In genomic region chr10:64076410-64077052, GRCm38 (mm10) we compare ENCODE assay signal across 15 mouse cellular contexts. TPM values are rescaled to one million over a fixed set of nuclear protein-coding genes. Genes with fewer than 3 reads are reported as not detected.
DNase-seq lines count a peak whose midpoint lies in the region; ATAC-seq and TF ChIP-seq lines count a peak whose summit lies in the region.
"Had no signal": no experiment of that assay in that cellular context is flagged by ENCODE, and none has a peak within 500 bp of the region (broad histone marks: within the 10 kb centered on the region; RNA-seq: fewer than 3 reads in every experiment).

No protein-coding gene starts in this region.

- TF ChIP-seq POLR2A in olfactory bulb, adult 2 months (IDR thresholded peaks at IDR 0.05; ENCODE audit: insufficient read depth, low read depth, low read length), result no peak

- H3K4me2 ChIP-seq in hindbrain, embryonic 13.5 days, result peak overlapping the region; percentile 20; the same call in 1 of the 2 replicates
- no peak overlapping the region for H3K4me2 ChIP-seq in hindbrain, embryonic 14.5 days (replicated peaks)
- 0 out of 2 replicates have a peak overlapping the region, but pooled peaks have one; percentile 33 for H3K4me2 ChIP-seq in neural tube, embryonic 12.5 days (replicated peaks)
- H3K4me2 ChIP-seq: embryonic facial prominence, embryonic 13.5 days; liver, embryonic 11.5 days had no signal

- peak; percentile 14 for DNase-seq in adrenal gland, postnatal 25 days
- DNase-seq in adrenal gland, postnatal 10 days, result no peak
- DNase-seq in hindbrain, embryonic 14.5 days (ENCODE audit: low spot score), result no peak
- DNase-seq in neural tube, embryonic 10.5 days (ENCODE audit: extremely low spot score, low spot score), result no peak
- DNase-seq in layer of hippocampus, adult 9-10 months (ENCODE audit: low spot score), result no peak
- DNase-seq: kidney, adult 8-10 months; thymus, adult 2 months had no signal

- ATAC-seq in hindbrain, embryonic 13.5 days (ENCODE audit: low FRiP score), result no peak
- ATAC-seq in hindbrain, embryonic 14.5 days (ENCODE audit: low FRiP score), result no peak
- ATAC-seq in neural tube, embryonic 12.5 days (ENCODE audit: low FRiP score, low read depth), result no peak

- 59% methylated on average over 10 of the region's 10 CpGs for WGBS in hindbrain, embryonic 13.5 days
- WGBS in hindbrain, embryonic 14.5 days, result 43% methylated on average over 10 of the region's 10 CpGs
- WGBS in neural tube, embryonic 12.5 days, result 55% methylated on average over 10 of the region's 10 CpGs
- 30% methylated on average over 10 of the region's 10 CpGs for WGBS in olfactory bulb, adult 2 months

- no peaks in the 10 kb centered on the region for H3K9me3 ChIP-seq in hindbrain, embryonic 13.5 days
- H3K9me3 ChIP-seq in hindbrain, embryonic 14.5 days (ENCODE audit: control insufficient read depth, low read length), result no peaks in the 10 kb centered on the region
- no peaks in the 10 kb centered on the region for H3K9me3 ChIP-seq in neural tube, embryonic 12.5 days
- H3K9me3 ChIP-seq: embryonic facial prominence, embryonic 13.5 days; heart, embryonic 10.5 days had no signal

- no peaks in the 10 kb centered on the region for H3K27me3 ChIP-seq in hindbrain, embryonic 13.5 days
- H3K27me3 ChIP-seq in hindbrain, embryonic 14.5 days (ENCODE audit: control insufficient read depth, insufficient read depth, low read length), result no peaks in the 10 kb centered on the region
- H3K27me3 ChIP-seq in neural tube, embryonic 12.5 days (replicated peaks), result no peaks in the 10 kb centered on the region
- H3K27me3 ChIP-seq: embryonic facial prominence, embryonic 13.5 days; megakaryocyte, embryonic 14.5 days had no signal

- H3K4me3 ChIP-seq in hindbrain, embryonic 13.5 days, result no peak overlapping the region
- H3K4me3 ChIP-seq in hindbrain, embryonic 14.5 days (replicated peaks; ENCODE audit: low read length), result no peak overlapping the region
- no peak overlapping the region for H3K4me3 ChIP-seq in neural tube, embryonic 12.5 days
- no peak overlapping the region for H3K4me3 ChIP-seq in olfactory bulb, adult 2 months (ENCODE audit: insufficient read depth, low read depth, low read length)
- H3K4me3 ChIP-seq: embryonic facial prominence, embryonic 13.5 days; heart, embryonic 10.5 days; megakaryocyte, embryonic 14.5 days had no signal

- H3K27ac ChIP-seq in hindbrain, embryonic 13.5 days, result no peak overlapping the region
- H3K27ac ChIP-seq in hindbrain, embryonic 14.5 days, result no peak overlapping the region
- H3K27ac ChIP-seq in neural tube, embryonic 12.5 days, result no peak overlapping the region
- peak overlapping the region; percentile 79 for H3K27ac ChIP-seq in olfactory bulb, adult 2 months (ENCODE audit: insufficient read depth, low read depth, low read length)
- H3K27ac ChIP-seq: embryonic facial prominence, embryonic 13.5 days; heart, embryonic 10.5 days had no signal

- peaks cover 16% of the 10 kb centered on the region for H3K4me1 ChIP-seq in hindbrain, embryonic 13.5 days (replicated peaks)
- peaks cover 15% of the 10 kb centered on the region for H3K4me1 ChIP-seq in hindbrain, embryonic 14.5 days (replicated peaks; ENCODE audit: control insufficient read depth, insufficient read depth, low read length)
- peaks cover 15% of the 10 kb centered on the region for H3K4me1 ChIP-seq in neural tube, embryonic 12.5 days
- H3K4me1 ChIP-seq in olfactory bulb, adult 2 months (ENCODE audit: control insufficient read depth, insufficient read depth, low read length), result peaks cover 8% of the 10 kb centered on the region; the same call in 1 of the 2 replicates
- H3K4me1 ChIP-seq: megakaryocyte, embryonic 14.5 days had no signal

- H3K9ac ChIP-seq in hindbrain, embryonic 13.5 days, result no peak overlapping the region
- no peak overlapping the region for H3K9ac ChIP-seq in hindbrain, embryonic 14.5 days
- H3K9ac ChIP-seq in neural tube, embryonic 12.5 days, result no peak overlapping the region
- H3K9ac ChIP-seq: embryonic facial prominence, embryonic 13.5 days had no signal

- no peaks in the 10 kb centered on the region for H3K36me3 ChIP-seq in hindbrain, embryonic 13.5 days
- no peaks in the 10 kb centered on the region for H3K36me3 ChIP-seq in hindbrain, embryonic 14.5 days (replicated peaks; ENCODE audit: control insufficient read depth, insufficient read depth)
- no peaks in the 10 kb centered on the region for H3K36me3 ChIP-seq in neural tube, embryonic 12.5 days
- H3K36me3 ChIP-seq: embryonic facial prominence, embryonic 13.5 days; heart, embryonic 10.5 days had no signal

- no peak for TF ChIP-seq CTCF in olfactory bulb, adult 2 months (IDR thresholded peaks at IDR 0.05; ENCODE audit: insufficient read depth, low read depth, low read length)

RNA-seq across cellular contexts. Expression of gene Lrrtm3, which starts 13.5 kb away (rescaled TPM):
- total RNA-seq in adrenal gland, postnatal 25 days (2021), result 0.33 and 1.2 TPM in 2 replicates
- under 1 TPM; 0.76 to 0.81 TPM for total RNA-seq in adrenal gland, postnatal 10 days (2021)
- 27.7 and 28.0 TPM in 2 replicates for polyA plus RNA-seq in hindbrain, embryonic 13.5 days (2015; fragmentation: Nextera tagmentation; extraction: Ambion mirVana)
- polyA plus RNA-seq in hindbrain, embryonic 14.5 days (2014; fragmentation: Nextera tagmentation; extraction: Ambion mirVana), result 35.9 and 37.2 TPM in 2 replicates
- 12.2 and 12.8 TPM in 2 replicates for polyA plus RNA-seq in neural tube, embryonic 12.5 days (2016; fragmentation: Nextera tagmentation; extraction: Ambion mirVana)
- polyA plus RNA-seq in olfactory bulb, adult 2 months (2012; ENCODE audit: insufficient read depth, insufficient read length, low replicate concordance, missing spikeins), result not detected in 2 replicates
- polyA plus RNA-seq: spleen, adult 2 months; thymus, adult 2 months had no signal

Comparison
In these comparisons a context has a peak if more than half of its experiments do, and no peak if none do; other contexts are left out.
1. RNA of gene Lrrtm3, which starts 13.5 kb away (polyA plus RNA-seq): 35.9 to 37.2 TPM in hindbrain, embryonic 14.5 days, 27.7 to 28.0 TPM in hindbrain, embryonic 13.5 days and 12.2 to 12.8 TPM in neural tube, embryonic 12.5 days; not detected in olfactory bulb, adult 2 months; every median in the first group is over 10 times any median in the second.